Mouse (Mus musculus) mature B cell (primary cell): Measurements from ENCODE around the gene Clcf1.

Experiments used
- in situ Hi-C: fragments of 300-500 bp; cut with MboI; formaldehyde crosslinking; loops from 2 replicates; pipeline ENCODE4 v1.14.3; 2019

Gene Clcf1

GRCm38 (mm10) chr19:4214071-4214770 is at the start of gene Clcf1, which contains the start of gene AC109138.7:
Clcf1 (plus strand) TSS chr19:4214238.
AC109138.7 (plus strand) TSS chr19:4214357.
- in situ Hi-C loops: no loop called here

GRCm38 (mm10) chr19:4164721-4165120 is 49.3 kb upstream of the Clcf1 start:
- in situ Hi-C loops: no loop called here

GRCm38 (mm10) chr19:4166678-4167476 is 47.2 kb upstream of the Clcf1 start:
- in situ Hi-C loops: no loop called here

- in situ Hi-C loops: no loop called here
Measured at GRCm38 (mm10) chr19:4169378-4169784, 44.7 kb upstream of the Clcf1 start.

- in situ Hi-C loops: no loop called here
Measured at GRCm38 (mm10) chr19:4169810-4170209, 44.2 kb upstream of the Clcf1 start.

- in situ Hi-C loops: no loop called here
Measured at GRCm38 (mm10) chr19:4170723-4171392, 43.2 kb upstream of the Clcf1 start.

- in situ Hi-C loops: no loop called here
Measured at GRCm38 (mm10) chr19:4171393-4172290, 42.4 kb upstream of the Clcf1 start.

- in situ Hi-C loops: no loop called here
Measured at GRCm38 (mm10) chr19:4172925-4173324, 41.1 kb upstream of the Clcf1 start.

GRCm38 (mm10) chr19:4175368-4175947 is 38.6 kb upstream of the Clcf1 start, which contains the start of gene Carns1:
Carns1 (minus strand) TSS chr19:4175479.
- in situ Hi-C loops: no loop called here

- in situ Hi-C loops: no loop called here
Measured at GRCm38 (mm10) chr19:4180411-4180810, 33.6 kb upstream of the Clcf1 start.

- in situ Hi-C loops: no loop called here
Measured at GRCm38 (mm10) chr19:4181892-4182291, 32.1 kb upstream of the Clcf1 start.

GRCm38 (mm10) chr19:4183689-4184088 is 30.3 kb upstream of the Clcf1 start:
- in situ Hi-C loops: no loop called here

GRCm38 (mm10) chr19:4184976-4185975 is 28.8 kb upstream of the Clcf1 start:
- in situ Hi-C loops: no loop called here

GRCm38 (mm10) chr19:4187303-4187702 is 26.7 kb upstream of the Clcf1 start:
- in situ Hi-C loops: no loop called here

- in situ Hi-C loops: no loop called here
Measured at GRCm38 (mm10) chr19:4189051-4189620, 24.9 kb upstream of the Clcf1 start.

- in situ Hi-C loops: no loop called here
Measured at GRCm38 (mm10) chr19:4190831-4191334, 23.2 kb upstream of the Clcf1 start, which contains the start of gene Tbc1d10c. Tbc1d10c (minus strand) TSS chr19:4191284.

- in situ Hi-C loops: no loop called here
Measured at GRCm38 (mm10) chr19:4191528-4192250, 22.3 kb upstream of the Clcf1 start, which contains the start of gene Ppp1ca. Ppp1ca (plus strand) TSS chr19:4192065.

- in situ Hi-C loops: no loop called here
Measured at GRCm38 (mm10) chr19:4192251-4192985, 21.6 kb upstream of the Clcf1 start.
